ENCODE assay signal across 8 mouse cellular contexts in the genomic region with DNA sequence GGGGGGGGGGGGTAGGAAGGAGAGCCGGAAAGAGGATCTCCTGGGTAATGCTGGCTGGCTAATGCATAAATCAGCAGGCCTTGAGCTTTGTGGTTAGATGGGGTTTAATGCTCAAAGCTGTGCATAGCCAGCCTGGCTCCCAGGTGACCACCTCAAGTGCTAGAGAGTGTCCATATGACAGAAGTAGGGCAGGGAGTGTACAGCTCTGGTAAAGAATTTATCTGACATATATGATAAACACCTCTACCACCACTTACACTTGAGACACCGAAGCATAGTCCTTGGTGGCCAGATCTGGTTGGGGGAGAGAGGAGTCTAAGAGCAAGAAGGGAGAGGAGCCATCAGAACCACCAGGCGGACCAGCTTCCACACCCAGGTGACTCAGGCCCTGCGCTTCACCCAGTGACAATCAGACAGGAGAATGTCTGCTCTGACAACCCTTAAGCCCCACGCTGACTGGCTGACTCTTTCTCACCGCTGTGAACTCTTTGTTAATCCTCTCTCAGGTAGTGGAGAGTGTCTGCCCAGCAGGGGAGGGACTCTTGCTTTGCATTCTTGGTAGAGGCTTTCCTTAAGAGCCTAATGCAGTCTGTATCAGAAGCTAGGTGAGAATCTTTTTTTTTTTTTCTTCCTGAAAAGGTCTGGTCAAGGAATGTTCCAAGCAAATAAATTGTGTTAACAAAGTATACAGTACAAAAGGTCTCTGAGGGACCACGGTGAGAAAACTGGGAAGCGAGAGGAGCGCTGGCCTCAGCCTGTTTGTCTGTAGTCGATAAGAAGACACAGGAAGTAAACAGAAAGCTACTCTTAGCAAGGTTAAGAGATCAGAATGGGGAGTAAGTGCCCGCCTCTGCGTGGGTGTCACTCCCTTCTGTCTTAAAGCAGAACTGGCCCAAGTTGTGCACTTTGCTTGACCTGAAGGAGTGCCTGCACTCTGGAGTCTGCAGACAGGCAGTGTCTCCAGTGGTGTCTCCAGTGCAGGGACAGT.
A peak's percentile ranks its signal among the peaks of the same experiment; 100 is the strongest.
DNase-seq lines count a peak whose midpoint lies in the region; ATAC-seq and TF ChIP-seq lines count a peak whose summit lies in the region.

No protein-coding gene starts in this region.

- no peaks in the 10 kb centered on the region for H3K9me3 ChIP-seq in MEL (replicated peaks; ENCODE audit: insufficient read depth, low read length)

- DNase-seq in 3T3-L1 (ENCODE audit: low read depth, low spot score) (peak; percentile 60), MEL (ENCODE audit: low read depth, low spot score) (peak; percentile 79), adipocyte (ENCODE audit: low spot score) (no peak)
- DNase-seq in kidney, adult 2 months: peak; percentile 69
- peak; percentile 51 for DNase-seq in lung, postnatal 14 days
- DNase-seq in spleen, adult 2 months (ENCODE audit: low read depth in 1 of 2, low spot score in 2 of 2): peak in 1 of 2 experiments; percentile 58
- DNase-seq in cerebellum, adult 18-20 months: no peak

- peak overlapping the region; percentile 55 for H3K9ac ChIP-seq in MEL (ENCODE audit: control insufficient read depth, low read depth, low read length, poor library complexity, severe bottlenecking)

- peak; percentile 62 to 66; a peak in 3 of 4 replicates for TF ChIP-seq EP300 in MEL (IDR thresholded peaks at IDR 0.05; ENCODE audit: low read depth in 1 of 2, low read length in 2 of 2)

- peak; percentile 7; the same call in 1 of the 2 replicates for ATAC-seq in granulocyte monocyte progenitor cell, adult 5-6 weeks (replicated peaks; ENCODE audit: poor library complexity, severe bottlenecking)

- no peaks in the 10 kb centered on the region for H3K27me3 ChIP-seq in MEL (ENCODE audit: control insufficient read depth in 1 of 2, insufficient read depth in 2 of 2, low read length in 2 of 2)
- H3K27me3 ChIP-seq in kidney, adult 2 months (replicated peaks; ENCODE audit: control insufficient read depth, insufficient read depth, low read length): no peaks in the 10 kb centered on the region
- H3K27me3 ChIP-seq in spleen, adult 2 months (ENCODE audit: control insufficient read depth, insufficient read depth, low read length): no peaks in the 10 kb centered on the region

- TF ChIP-seq POLR2A in MEL (IDR thresholded peaks at IDR 0.05; ENCODE audit: control insufficient read depth in 1 of 2, insufficient read depth in 1 of 2, low read depth in 1 of 2, low read length in 2 of 2, poor library complexity in 1 of 2): no peak
- no peak for TF ChIP-seq POLR2A in kidney, adult 2 months (IDR thresholded peaks at IDR 0.05; ENCODE audit: low read depth, low read length)
- no peak for TF ChIP-seq POLR2A in spleen, adult 2 months (IDR thresholded peaks at IDR 0.05; ENCODE audit: low read depth, low read length)

- TF ChIP-seq RAD21 in MEL (IDR thresholded peaks at IDR 0.05; ENCODE audit: low read depth, low read length): no peak

- TF ChIP-seq CTCF in MEL (IDR thresholded peaks at IDR 0.05 in 2 of 3, conservative IDR thresholded peaks at IDR 0.05 in 1 of 3; ENCODE audit: control insufficient read depth in 1 of 3, insufficient read depth in 1 of 3, low read depth in 2 of 3, low read length in 3 of 3, poor library complexity in 1 of 3, severe bottlenecking in 1 of 3): no peak
- no peak for TF ChIP-seq CTCF in kidney, adult 2 months (conservative IDR thresholded peaks at IDR 0.05; ENCODE audit: insufficient read depth, insufficient read length, low read depth, low read length)
- no peak for TF ChIP-seq CTCF in spleen, adult 2 months (IDR thresholded peaks at IDR 0.05; ENCODE audit: extremely low read depth, insufficient read depth, insufficient read length, insufficient replicate concordance)

- peak overlapping the region; percentile 36 to 54 for H3K4me3 ChIP-seq in MEL (ENCODE audit: control insufficient read depth in 1 of 2, insufficient read depth in 1 of 2, low read depth in 2 of 2, low read length in 2 of 2)
- H3K4me3 ChIP-seq in kidney, adult 2 months (ENCODE audit: insufficient read depth, low read depth, low read length): no peak overlapping the region
- no peak overlapping the region for H3K4me3 ChIP-seq in spleen, adult 2 months (ENCODE audit: extremely low read depth, insufficient read depth, insufficient read length)

- 30% methylated on average over 12 of the region's 12 CpGs for WGBS in kidney, adult 2 months
- 48% methylated on average over 12 of the region's 12 CpGs for WGBS in spleen, adult 2 months

- peaks cover 0 to 22% of the 10 kb centered on the region in 2 experiments; a peak in 2 of 4 replicates for H3K36me3 ChIP-seq in MEL (ENCODE audit: control insufficient read depth in 1 of 2, insufficient read depth in 2 of 2, low read length in 2 of 2)
- H3K36me3 ChIP-seq in kidney, adult 2 months (ENCODE audit: control insufficient read depth, insufficient read depth, low read length): no peaks in the 10 kb centered on the region
- 0 out of 2 replicates have a peak, but pooled peaks cover 2% of the 10 kb centered on the region for H3K36me3 ChIP-seq in spleen, adult 2 months (ENCODE audit: control insufficient read depth, insufficient read depth, low read length)

- peak overlapping the region; percentile 81 for H3K27ac ChIP-seq in MEL (ENCODE audit: control insufficient read depth, low read depth, low read length)
- H3K27ac ChIP-seq in kidney, adult 2 months (ENCODE audit: insufficient read depth, low read depth, low read length): peak overlapping the region; percentile 36
- peak overlapping the region; percentile 37 for H3K27ac ChIP-seq in spleen, adult 2 months (ENCODE audit: insufficient read depth, low read length)

- H3K4me1 ChIP-seq in MEL (ENCODE audit: control insufficient read depth in 1 of 2, insufficient read depth in 2 of 2, low read length in 2 of 2): peaks cover 9 to 32% of the 10 kb centered on the region in 2 experiments
- H3K4me1 ChIP-seq in kidney, adult 2 months (ENCODE audit: control insufficient read depth, insufficient read depth, low read length): peaks cover 42% of the 10 kb centered on the region
- peaks cover 26% of the 10 kb centered on the region for H3K4me1 ChIP-seq in spleen, adult 2 months (ENCODE audit: control insufficient read depth, insufficient read depth, insufficient read length)

- no peaks in the 10 kb centered on the region for H3K79me2 ChIP-seq in MEL (ENCODE audit: control insufficient read depth, insufficient read depth, low read length, poor library complexity)

TF ChIP-seq in MEL, 35 proteins besides CTCF, POLR2A, EP300 and RAD21 (continues in another document):
- TF ChIP-seq MYC (IDR thresholded peaks at IDR 0.05; ENCODE audit: low read depth, low read length) (no peak), MYB (IDR thresholded peaks at IDR 0.05; ENCODE audit: low read depth, low read length) (no peak), MAFK (IDR thresholded peaks at IDR 0.05; ENCODE audit: borderline replicate concordance, low read depth, low read length) (no peak), E2F4 (IDR thresholded peaks at IDR 0.05; ENCODE audit: borderline replicate concordance, low read depth, low read length) (no peak), TCF12 (IDR thresholded peaks at IDR 0.05; ENCODE audit: low read depth, low read length) (peak; percentile 29; the same call in 1 of the 2 replicates), GATA1 (IDR thresholded peaks at IDR 0.05; ENCODE audit: low read depth, low read length) (peak; percentile 68), NELFE (IDR thresholded peaks at IDR 0.05; ENCODE audit: low read depth, low read length) (no peak), HCFC1 (IDR thresholded peaks at IDR 0.05; ENCODE audit: low read depth, low read length) (peak; percentile 39; the same call in 1 of the 2 replicates), SIN3A (IDR thresholded peaks at IDR 0.05; ENCODE audit: low read length) (peak; percentile 59), KAT2A (conservative IDR thresholded peaks at IDR 0.05; ENCODE audit: low read depth, low read length) (no peak), CHD1 (IDR thresholded peaks at IDR 0.05; ENCODE audit: low read depth, low read length) (no peak), GABPA (IDR thresholded peaks at IDR 0.05; ENCODE audit: low read depth, low read length) (no peak), JUND (IDR thresholded peaks at IDR 0.05; ENCODE audit: low read depth, low read length) (no peak), ZC3H11A (IDR thresholded peaks at IDR 0.05; ENCODE audit: low read depth, low read length) (no peak), SMC3 (IDR thresholded peaks at IDR 0.05; ENCODE audit: low read depth, low read length) (no peak), NRF1 (IDR thresholded peaks at IDR 0.05; ENCODE audit: insufficient read depth, low read depth, low read length, poor library complexity, severe bottlenecking) (no peak), MAZ (IDR thresholded peaks at IDR 0.05; ENCODE audit: low read depth, low read length) (peak; percentile 16; the same call in 1 of the 2 replicates), USF2 (IDR thresholded peaks at IDR 0.05; ENCODE audit: borderline replicate concordance in 1 of 2, insufficient read depth in 1 of 2, low read depth in 1 of 2, low read length in 2 of 2) (no peak), POLR2AphosphoS2 (IDR thresholded peaks at IDR 0.05; ENCODE audit: low read length) (no peak), TBP (IDR thresholded peaks at IDR 0.05; ENCODE audit: low read depth, low read length) (peak; percentile 55), USF1 (IDR thresholded peaks at IDR 0.05; ENCODE audit: low read depth, low read length) (no peak), POLR2AphosphoS5 (IDR thresholded peaks at IDR 0.05; ENCODE audit: borderline replicate concordance, low read depth, low read length) (no peak), RCOR1 (IDR thresholded peaks at IDR 0.05; ENCODE audit: low read depth, low read length) (no peak), MXI1 (IDR thresholded peaks at IDR 0.05; ENCODE audit: low read depth, low read length) (peak; percentile 63; the same call in 1 of the 2 replicates), ELF1 (IDR thresholded peaks at IDR 0.05; ENCODE audit: low read depth, low read length) (peak; percentile 45; the same call in 1 of the 2 replicates), ZNF384 (IDR thresholded peaks at IDR 0.05; ENCODE audit: low read depth, low read length) (peak; percentile 49; the same call in 1 of the 2 replicates), UBTF (IDR thresholded peaks at IDR 0.05; ENCODE audit: borderline replicate concordance, insufficient read depth, low read depth, low read length) (no peak), CHD2 (IDR thresholded peaks at IDR 0.05; ENCODE audit: low read length) (no peak), TAL1 (IDR thresholded peaks at IDR 0.05; ENCODE audit: low read length) (peak; percentile 31), MAX (IDR thresholded peaks at IDR 0.05; ENCODE audit: low read length) (no peak), BHLHE40 (IDR thresholded peaks at IDR 0.05; ENCODE audit: borderline replicate concordance, low read depth, low read length) (no peak), ZMIZ1 (IDR thresholded peaks at IDR 0.05; ENCODE audit: low read depth, low read length) (no peak), ZKSCAN1 (IDR thresholded peaks at IDR 0.05; ENCODE audit: low read depth, low read length) (no peak)

Comparison
In these comparisons a context has a peak if more than half of its experiments do, and no peak if none do; other contexts are left out.
1. DNase-seq: peak in 3T3-L1 (single experiment), MEL (single experiment), kidney, adult 2 months (single experiment) and lung, postnatal 14 days (single experiment); none in adipocyte (single experiment) and cerebellum, adult 18-20 months (0 of 2).
2. H3K4me3 ChIP-seq: peak in MEL (2 of 2); none in kidney, adult 2 months (single experiment) and spleen, adult 2 months (single experiment).
3. Peak in every context shown above with its lines, with median percentiles within 50 percentile points of each other: H3K27ac ChIP-seq.